In the genomic region with DNA sequence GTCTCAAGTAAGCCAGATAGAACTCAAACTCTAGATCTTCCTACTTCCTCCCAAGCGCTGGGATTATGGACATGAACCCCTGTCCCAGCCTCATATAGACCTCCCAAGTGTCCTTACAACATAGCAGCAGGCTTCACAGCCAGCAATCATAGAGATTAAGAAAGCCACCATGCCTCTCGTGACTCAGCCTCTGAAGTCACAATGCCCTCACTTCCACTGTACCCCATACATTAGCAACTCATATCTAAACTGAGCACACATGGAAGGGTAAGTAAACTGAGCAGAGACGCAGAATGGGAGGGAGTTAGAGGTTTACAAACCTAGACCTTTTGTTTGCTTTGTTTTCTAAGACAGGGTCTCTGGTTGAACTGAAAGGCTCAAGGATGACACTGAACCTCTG, we compare ENCODE assay signal across 28 mouse cellular contexts.
"Had no signal": no experiment of that assay in that cellular context is flagged by ENCODE, and none has a peak within 500 bp of the region (broad histone marks: within the 10 kb centered on the region; RNA-seq: fewer than 3 reads in every experiment).

No protein-coding gene starts in this region.

- H3K4me2 ChIP-seq: embryonic facial prominence, embryonic 12.5 days; embryonic facial prominence, embryonic 13.5 days; embryonic facial prominence, embryonic 15.5 days; forebrain, embryonic 12.5 days; forebrain, embryonic 13.5 days; forebrain, embryonic 15.5 days had no signal

- H3K36me3 ChIP-seq: embryonic facial prominence, embryonic 10.5 days; embryonic facial prominence, embryonic 12.5 days; embryonic facial prominence, embryonic 13.5 days; embryonic facial prominence, embryonic 15.5 days; forebrain, embryonic 10.5 days; forebrain, embryonic 12.5 days; forebrain, embryonic 15.5 days had no signal

- H3K27me3 ChIP-seq: embryonic facial prominence, embryonic 12.5 days; embryonic facial prominence, embryonic 13.5 days; embryonic facial prominence, embryonic 15.5 days; forebrain, embryonic 12.5 days; forebrain, embryonic 13.5 days; forebrain, embryonic 15.5 days had no signal

- ATAC-seq: forebrain, embryonic 13.5 days; forebrain, embryonic 14.5 days; forebrain, embryonic 15.5 days; forebrain, embryonic 16.5 days had no signal

- H3K4me3 ChIP-seq: embryonic facial prominence, embryonic 10.5 days; embryonic facial prominence, embryonic 12.5 days; embryonic facial prominence, embryonic 13.5 days; embryonic facial prominence, embryonic 15.5 days; erythroblast, embryonic 14.5 days; forebrain, embryonic 10.5 days; forebrain, embryonic 12.5 days; forebrain, embryonic 13.5 days; forebrain, embryonic 15.5 days; heart, adult 2 months had no signal

- H3K9me3 ChIP-seq: embryonic facial prominence, embryonic 10.5 days; embryonic facial prominence, embryonic 12.5 days; embryonic facial prominence, embryonic 13.5 days; embryonic facial prominence, embryonic 15.5 days; forebrain, embryonic 10.5 days; forebrain, embryonic 12.5 days; forebrain, embryonic 13.5 days; forebrain, embryonic 15.5 days had no signal

- DNase-seq: cerebellum, adult 2 months; cerebellum, adult 8-10 months; cerebellum, adult 9-10 months; cerebellum, adult 9-11 months; cerebellum, postnatal 10 days; cerebellum, postnatal 14 days; cerebellum, postnatal 25 days; cerebellum, postnatal 36 days; embryo, embryonic 11 days; forebrain, postnatal 0 days; gastrocnemius, postnatal 10 days; gastrocnemius, postnatal 14 days; gastrocnemius, postnatal 25 days; gastrocnemius, postnatal 36 days; heart, adult 11 months; heart, adult 18-20 months; heart, adult 2 months had no signal

- H3K4me1 ChIP-seq: forebrain, embryonic 13.5 days; forebrain, embryonic 15.5 days had no signal

- H3K9ac ChIP-seq: embryonic facial prominence, embryonic 12.5 days; embryonic facial prominence, embryonic 13.5 days; embryonic facial prominence, embryonic 15.5 days; forebrain, embryonic 12.5 days; forebrain, embryonic 13.5 days; forebrain, embryonic 15.5 days; forebrain, postnatal 0 days had no signal

- H3K27ac ChIP-seq: embryonic facial prominence, embryonic 10.5 days; embryonic facial prominence, embryonic 12.5 days; embryonic facial prominence, embryonic 13.5 days; embryonic facial prominence, embryonic 15.5 days; forebrain, embryonic 10.5 days; forebrain, embryonic 12.5 days; forebrain, embryonic 13.5 days; forebrain, embryonic 15.5 days; heart, adult 2 months had no signal
